Comparison of ENCODE assay signal across 10 mouse cellular contexts in the genomic region with DNA sequence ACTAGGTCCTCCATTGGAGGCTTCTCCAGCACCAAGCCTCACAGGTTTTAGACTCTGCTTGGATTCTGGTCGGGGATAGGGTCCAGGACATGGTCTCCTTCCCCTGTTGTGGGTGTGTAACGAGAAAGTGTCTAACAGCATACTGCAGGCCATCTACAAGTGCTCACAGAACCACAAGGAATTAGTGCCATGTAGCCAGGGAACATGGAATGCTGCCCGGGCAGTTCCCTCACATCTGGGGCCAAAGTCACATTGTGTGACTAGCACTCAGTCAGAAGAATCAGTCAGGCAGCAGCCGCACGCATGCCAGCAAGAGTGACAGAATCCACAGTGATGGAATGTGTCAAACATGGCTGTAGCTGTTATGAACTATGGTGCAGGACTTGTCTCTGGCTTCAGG.
A peak's percentile ranks its signal among the peaks of the same experiment; 100 is the strongest.
DNase-seq lines count a peak whose midpoint lies in the region; ATAC-seq and TF ChIP-seq lines count a peak whose summit lies in the region.
"Had no signal": no experiment of that assay in that cellular context is flagged by ENCODE, and none has a peak within 500 bp of the region (broad histone marks: within the 10 kb centered on the region; RNA-seq: fewer than 3 reads in every experiment).

No protein-coding gene starts in this region.

- WGBS in heart, embryonic 12.5 days = 58% methylated on average over 5 of the region's 5 CpGs
- 40% methylated on average over 5 of the region's 5 CpGs for WGBS in heart, embryonic 16.5 days
- 93% methylated on average over 5 of the region's 5 CpGs for WGBS in thymus, adult 2 months

- H3K4me1 ChIP-seq in heart, embryonic 12.5 days (replicated peaks) = peaks cover 15% of the 10 kb centered on the region
- H3K4me1 ChIP-seq in heart, embryonic 16.5 days (ENCODE audit: control insufficient read depth, insufficient read depth, low read length) = peaks cover 7% of the 10 kb centered on the region
- H3K4me1 ChIP-seq in thymus, adult 2 months (replicated peaks; ENCODE audit: control insufficient read depth, insufficient read depth, low read length) = no peaks in the 10 kb centered on the region

- H3K9me3 ChIP-seq in heart, embryonic 12.5 days (replicated peaks) = no peaks in the 10 kb centered on the region
- no peaks in the 10 kb centered on the region for H3K9me3 ChIP-seq in heart, embryonic 16.5 days (replicated peaks; ENCODE audit: control insufficient read depth, low read length)
- H3K9me3 ChIP-seq: limb, embryonic 12.5 days; neural tube, embryonic 12.5 days had no signal

- DNase-seq in heart, adult 11 months = peak; percentile 97
- peak; percentile 77 for DNase-seq in brain, adult 2 months (ENCODE audit: low read depth, low spot score)
- DNase-seq in layer of hippocampus, postnatal 10 days (ENCODE audit: low spot score in 2 of 2) = peak; percentile 32 to 41
- no peak for DNase-seq in thymus, adult 2 months
- DNase-seq in thymus, postnatal 36 days = no peak
- no peak for DNase-seq in spleen, postnatal 4 days (ENCODE audit: low spot score in 2 of 2)

- ATAC-seq in heart, embryonic 12.5 days (ENCODE audit: insufficient number of reproducible peaks, low FRiP score) = no peak
- peak; percentile 70 for ATAC-seq in heart, embryonic 16.5 days (replicated peaks; ENCODE audit: extremely low read depth, insufficient read depth, low FRiP score)

- no peak for TF ChIP-seq CTCF in thymus, adult 2 months (IDR thresholded peaks at IDR 0.05; ENCODE audit: borderline replicate concordance, control insufficient read depth, extremely low read depth, insufficient read depth, low read length, poor library complexity)

- TF ChIP-seq POLR2A in thymus, adult 2 months (IDR thresholded peaks at IDR 0.05; ENCODE audit: control insufficient read depth, extremely low read depth, insufficient read depth, low read length, poor library complexity) = no peak

- no peak overlapping the region for H3K4me3 ChIP-seq in heart, embryonic 12.5 days
- H3K4me3 ChIP-seq in heart, embryonic 16.5 days (ENCODE audit: low read length) = no peak overlapping the region
- no peak overlapping the region for H3K4me3 ChIP-seq in thymus, adult 2 months (ENCODE audit: control insufficient read depth, insufficient read depth, low read length)
- H3K4me3 ChIP-seq: limb, embryonic 12.5 days; neural tube, embryonic 12.5 days had no signal

- H3K9ac ChIP-seq in heart, embryonic 12.5 days = no peak overlapping the region
- no peak overlapping the region for H3K9ac ChIP-seq in heart, embryonic 16.5 days (ENCODE audit: low read length)
- H3K9ac ChIP-seq: limb, embryonic 12.5 days; neural tube, embryonic 12.5 days had no signal

- H3K36me3 ChIP-seq in heart, embryonic 12.5 days = no peaks in the 10 kb centered on the region
- no peaks in the 10 kb centered on the region for H3K36me3 ChIP-seq in heart, embryonic 16.5 days (ENCODE audit: control insufficient read depth, insufficient read depth)
- no peaks in the 10 kb centered on the region for H3K36me3 ChIP-seq in thymus, adult 2 months (ENCODE audit: control insufficient read depth, insufficient read depth, low read length)
- H3K36me3 ChIP-seq: limb, embryonic 12.5 days; neural tube, embryonic 12.5 days had no signal

- H3K27me3 ChIP-seq in heart, embryonic 12.5 days (replicated peaks) = no peaks in the 10 kb centered on the region
- H3K27me3 ChIP-seq in heart, embryonic 16.5 days (ENCODE audit: control insufficient read depth, insufficient read depth, low read length) = no peaks in the 10 kb centered on the region
- H3K27me3 ChIP-seq in thymus, adult 2 months (ENCODE audit: control insufficient read depth, insufficient read depth, low read length) = no peaks in the 10 kb centered on the region
- H3K27me3 ChIP-seq: limb, embryonic 12.5 days; neural tube, embryonic 12.5 days had no signal

- no peak overlapping the region for H3K4me2 ChIP-seq in heart, embryonic 12.5 days
- H3K4me2 ChIP-seq in heart, embryonic 16.5 days (ENCODE audit: low read depth, low read length) = no peak overlapping the region
- H3K4me2 ChIP-seq: limb, embryonic 12.5 days; neural tube, embryonic 12.5 days had no signal

- no peak overlapping the region for H3K27ac ChIP-seq in heart, embryonic 12.5 days (ENCODE audit: poor library complexity, severe bottlenecking)
- H3K27ac ChIP-seq in heart, embryonic 16.5 days (ENCODE audit: low read length) = peak overlapping the region; percentile 71
- H3K27ac ChIP-seq in thymus, adult 2 months (ENCODE audit: control insufficient read depth, insufficient read depth, low read length) = no peak overlapping the region
- H3K27ac ChIP-seq: limb, embryonic 12.5 days; neural tube, embryonic 12.5 days had no signal

Comparison
In these comparisons a context has a peak if more than half of its experiments do, and no peak if none do; other contexts are left out.
1. DNase-seq: peak in heart, adult 11 months (single experiment), brain, adult 2 months (single experiment) and layer of hippocampus, postnatal 10 days (2 of 2); none in thymus, adult 2 months (single experiment), thymus, postnatal 36 days (0 of 2) and spleen, postnatal 4 days (0 of 2).